Mouse (Mus musculus) embryo, embryonic 11.5 days (tissue): ENCODE measurements around the gene Inka2.
A peak's percentile ranks its signal among the peaks of the same experiment; 100 is the strongest.

Experiments used
- DNase-seq: peaks from one replicate; pipeline ENCODE4 v3.0.0-alpha.2; 2012; ENCODE audit warnings: low read depth, low spot score

Inka2 gene

DNA sequence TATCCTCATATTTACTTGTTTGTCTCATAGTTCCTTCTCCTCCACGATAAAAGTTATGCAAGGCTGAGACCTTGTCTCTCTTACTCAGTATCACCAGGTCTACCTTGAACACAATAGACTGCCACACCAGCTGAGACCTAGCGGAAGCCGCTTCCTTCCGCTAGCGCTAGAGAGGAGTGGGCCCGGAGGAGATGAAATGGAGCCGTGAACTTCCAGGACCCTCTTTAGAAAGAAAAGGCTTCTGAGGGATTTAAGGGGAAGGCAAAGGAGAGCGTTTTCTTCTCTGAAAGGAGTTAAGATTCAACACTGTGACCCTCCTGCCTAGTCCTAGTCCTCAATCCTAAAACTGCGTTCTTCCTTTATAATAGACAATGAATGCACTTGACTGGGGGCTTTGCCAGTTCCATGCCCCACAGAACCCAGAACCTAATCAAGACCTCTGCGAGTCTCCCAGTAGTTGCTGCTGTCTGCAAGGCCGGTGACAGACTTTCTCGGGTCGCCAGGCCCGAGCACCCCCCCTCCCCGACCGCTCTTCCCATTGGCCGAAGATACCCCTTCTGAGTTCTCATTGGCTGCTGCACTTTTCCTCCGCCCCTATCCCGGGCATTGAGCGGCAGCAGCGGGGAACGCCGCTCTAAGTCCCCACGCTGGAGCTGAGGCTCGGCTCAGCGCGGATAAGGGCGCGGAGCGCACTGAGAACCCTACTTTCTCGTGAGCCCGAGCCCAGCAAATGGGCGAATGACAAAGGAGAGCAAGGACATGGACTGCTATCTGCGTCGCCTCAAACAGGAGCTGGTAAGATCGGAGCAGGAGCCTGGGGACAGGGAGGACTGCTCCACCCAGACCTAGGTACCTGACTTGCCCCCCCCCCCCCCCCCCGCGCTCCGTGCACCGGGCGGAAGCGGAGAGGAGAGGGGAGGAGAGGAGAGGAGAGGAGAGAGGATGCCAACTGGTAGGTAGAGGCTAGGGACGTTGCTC, at the start of gene Inka2:
TSS of gene Inka2 (plus strand) at position 569 of the 978 bp plus-strand sequence.
- peak; percentile 78 for DNase-seq

DNA sequence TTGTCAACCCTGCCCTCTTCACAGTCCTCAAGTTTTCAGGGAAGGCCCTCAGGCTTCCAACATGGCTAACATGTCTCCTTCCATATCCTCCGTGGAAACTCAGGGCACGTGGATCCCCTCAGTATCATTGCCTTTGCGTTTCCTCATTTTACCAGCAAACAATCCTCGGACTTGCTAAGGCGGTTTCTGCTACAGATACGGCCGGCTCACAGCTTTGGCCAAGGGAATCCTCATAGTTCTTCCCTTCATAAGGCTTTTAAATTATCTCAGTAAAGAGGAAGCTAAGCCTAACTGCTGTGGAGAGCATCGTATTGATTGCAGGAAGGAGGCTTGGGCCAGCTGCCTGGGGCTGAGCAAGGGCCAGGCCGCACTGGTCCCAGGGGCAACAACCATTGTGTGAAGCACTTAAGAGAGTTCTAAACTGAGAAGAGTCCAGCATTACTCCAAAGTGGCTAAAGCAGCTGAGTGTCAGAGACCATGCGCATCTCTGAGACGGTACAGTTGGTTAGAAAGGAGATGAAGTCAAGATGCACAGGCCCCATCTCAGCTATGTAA, 49.3 kb upstream of the Inka2 start:
- no peak for DNase-seq

DNA sequence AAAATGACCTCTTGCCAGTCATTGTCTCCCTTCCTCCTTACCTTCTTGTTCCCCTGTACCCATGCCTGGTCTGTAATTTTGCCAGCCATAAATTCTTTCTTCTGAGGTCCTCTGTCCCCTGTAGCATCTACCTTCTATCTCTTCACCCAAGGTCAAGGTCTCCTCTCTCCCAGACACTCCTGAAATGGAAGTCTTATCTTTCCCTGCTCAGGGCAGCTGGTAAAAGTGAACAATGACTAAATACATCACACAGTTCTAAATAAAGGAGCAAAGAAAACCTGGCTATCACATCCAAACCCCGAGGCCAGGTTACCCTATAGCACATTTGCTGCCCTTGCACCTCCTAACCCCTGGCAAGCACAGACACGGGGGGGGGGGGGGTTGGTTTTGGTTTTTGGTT, 43.9 kb upstream of the Inka2 start:
- no peak for DNase-seq

DNA sequence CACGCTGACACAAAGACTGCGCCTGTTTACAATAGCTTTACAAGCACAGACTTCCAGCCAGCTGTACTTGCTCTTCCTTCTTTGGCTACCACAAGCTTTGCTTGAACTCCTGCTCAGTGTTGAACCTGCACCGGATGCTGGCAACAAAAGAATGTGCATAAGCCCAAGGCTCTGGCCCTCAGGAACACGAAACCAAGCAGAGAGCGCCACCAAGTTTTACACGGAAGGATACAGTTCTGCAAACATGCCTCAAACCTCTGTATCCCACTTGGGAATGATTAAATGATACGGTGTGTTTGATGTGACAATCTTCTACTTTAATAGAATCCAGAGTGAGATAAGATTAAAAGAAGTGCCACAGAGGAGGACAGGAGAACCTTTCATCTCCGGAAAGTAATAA, 41.4 kb upstream of the Inka2 start:
- no peak for DNase-seq

DNA sequence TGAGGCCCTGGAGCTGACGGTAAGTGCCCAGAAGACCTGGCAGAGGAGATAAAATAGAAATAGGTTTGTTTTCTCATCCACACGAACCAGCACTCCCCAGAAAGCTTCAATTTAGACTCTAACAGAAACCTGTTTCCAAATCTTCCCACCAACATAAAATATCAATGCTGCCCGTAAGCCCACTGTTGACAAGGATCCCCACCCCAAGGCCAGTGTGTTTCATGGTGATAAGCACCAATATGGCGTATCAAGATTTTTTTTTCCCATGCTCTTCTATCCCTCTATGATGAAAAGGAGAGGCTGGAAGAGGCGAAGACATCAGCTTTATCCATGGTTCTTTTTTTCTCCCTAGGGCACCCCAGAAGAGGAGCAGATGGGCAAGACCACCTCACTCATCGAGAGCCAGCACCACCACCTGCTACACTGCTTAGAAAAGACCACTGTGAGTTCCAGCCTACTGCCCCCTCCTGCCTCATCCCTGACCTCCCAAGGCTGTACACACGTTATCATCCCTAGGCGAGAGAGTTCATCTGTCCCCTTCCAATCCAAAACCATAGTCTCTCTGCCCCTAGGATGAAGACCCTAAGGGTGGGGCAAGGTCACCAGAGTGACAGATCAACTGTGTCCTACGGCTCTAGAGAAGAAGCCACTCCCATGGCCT, 39.2 kb upstream of the Inka2 start:
- DNase-seq: no peak

DNA sequence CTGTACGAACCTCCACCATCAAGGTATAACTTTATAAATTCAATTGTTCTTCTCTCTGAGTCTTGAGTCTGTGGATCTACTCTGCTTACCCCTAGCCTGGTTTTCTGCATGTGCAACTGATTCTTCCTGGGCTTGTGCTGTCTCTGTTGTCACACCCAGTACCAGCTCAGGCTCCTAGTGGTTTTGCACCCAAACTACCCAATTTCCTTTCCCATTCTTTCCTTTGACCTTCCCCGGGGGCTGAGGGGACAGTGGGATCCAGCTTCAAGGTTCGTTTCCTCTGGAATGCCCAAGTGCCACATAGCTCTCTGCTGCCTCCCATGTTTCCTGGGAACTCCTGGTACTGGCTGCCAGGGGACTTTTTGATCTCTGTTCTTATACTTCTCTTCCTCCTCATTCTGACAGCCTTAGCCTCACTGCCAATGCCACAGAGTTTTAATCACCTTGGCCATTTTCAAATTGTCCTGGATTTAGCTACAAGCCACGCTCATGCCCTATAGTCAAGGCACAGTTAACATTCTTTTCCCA, 37.3 kb upstream of the Inka2 start:
- DNase-seq: no peak

DNA sequence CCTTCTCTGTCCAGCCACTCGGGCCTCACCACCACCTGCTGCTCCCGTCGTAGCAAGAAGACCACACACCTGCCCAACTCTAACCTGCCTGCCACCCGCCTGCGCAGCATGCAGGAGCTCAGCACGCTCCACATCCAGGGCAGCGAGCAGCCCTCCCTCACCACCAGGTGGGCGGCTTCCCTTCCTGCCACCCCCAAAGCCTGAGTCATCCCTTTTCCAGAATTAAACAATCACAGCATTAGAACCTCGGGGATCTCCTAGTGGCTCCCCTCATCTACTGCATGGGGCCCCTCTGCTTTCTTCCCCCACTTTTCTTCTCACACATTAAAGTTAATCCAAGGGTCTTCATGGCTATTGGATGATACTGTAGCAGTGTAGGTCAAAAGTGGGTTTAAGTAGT, 36.2 kb upstream of the Inka2 start:
- DNase-seq: no peak

DNA sequence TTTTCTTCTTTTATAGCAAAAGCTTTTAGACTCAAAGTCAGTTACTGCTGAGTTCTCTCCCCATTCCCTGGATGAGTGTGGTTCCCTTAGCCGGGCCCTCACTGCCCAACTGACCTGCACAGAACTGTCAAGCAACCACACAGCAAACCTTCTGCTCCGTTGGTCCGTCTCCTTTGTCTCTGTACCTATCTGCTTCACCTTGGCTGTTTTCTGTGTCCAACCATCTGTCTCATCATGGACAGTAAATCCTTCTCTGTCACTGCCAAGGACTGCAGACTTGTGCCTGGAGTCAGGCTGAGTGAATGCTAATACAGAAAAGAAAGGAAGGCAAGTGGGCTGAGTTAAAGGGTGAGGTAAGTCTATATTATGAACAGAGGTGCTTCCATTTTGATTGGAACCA, 34.6 kb upstream of the Inka2 start:
- DNase-seq: no peak

DNA sequence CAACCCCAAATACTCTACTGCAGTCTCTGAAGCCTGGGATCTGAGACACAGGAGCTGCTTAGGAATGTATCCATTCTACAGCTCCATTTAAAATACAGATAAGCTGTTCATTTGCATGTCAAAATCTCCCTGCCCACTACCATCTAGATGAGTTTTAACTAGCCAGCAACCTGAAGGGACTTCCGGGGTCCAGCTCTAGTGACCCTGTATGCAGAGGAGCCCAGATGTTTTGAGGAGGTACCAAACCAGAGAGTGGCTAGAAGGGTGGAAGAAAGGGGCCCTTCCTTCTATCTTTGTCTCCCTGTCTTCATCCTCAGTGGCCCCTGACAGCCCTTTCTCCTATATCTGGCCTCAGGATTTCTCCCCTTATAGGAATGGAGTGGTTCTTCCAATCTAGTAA, 33.6 kb upstream of the Inka2 start:
- DNase-seq: no peak

DNA sequence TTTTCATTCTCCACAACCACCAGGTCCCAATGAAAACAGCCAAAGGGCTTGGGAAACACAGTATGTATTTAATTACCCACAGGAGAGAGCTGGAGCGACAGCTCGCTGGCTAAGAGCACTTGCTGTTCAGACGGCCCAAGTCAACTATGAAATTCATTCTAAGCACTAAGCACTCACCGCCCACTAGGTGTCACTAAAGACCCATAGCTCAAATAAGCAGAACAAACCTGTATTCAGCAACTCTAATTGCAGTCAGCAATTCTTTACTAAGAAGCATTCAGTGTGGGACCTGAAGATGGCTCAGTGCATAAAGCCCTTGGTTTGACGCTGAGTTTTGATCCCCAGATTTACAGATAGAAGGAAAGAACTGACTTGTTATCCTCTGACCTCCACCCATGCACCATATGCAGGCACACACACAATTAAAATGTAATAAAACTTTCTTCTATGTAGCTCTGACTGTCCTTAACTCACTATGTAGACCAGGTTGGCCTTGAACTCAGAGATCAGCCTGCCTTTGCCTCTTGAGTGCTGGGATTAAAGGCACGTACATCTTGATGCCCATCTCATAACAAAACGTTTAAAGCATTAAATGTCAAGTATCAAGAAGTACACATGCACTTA, 29.7 kb upstream of the Inka2 start:
- peak; percentile 71 for DNase-seq

DNA sequence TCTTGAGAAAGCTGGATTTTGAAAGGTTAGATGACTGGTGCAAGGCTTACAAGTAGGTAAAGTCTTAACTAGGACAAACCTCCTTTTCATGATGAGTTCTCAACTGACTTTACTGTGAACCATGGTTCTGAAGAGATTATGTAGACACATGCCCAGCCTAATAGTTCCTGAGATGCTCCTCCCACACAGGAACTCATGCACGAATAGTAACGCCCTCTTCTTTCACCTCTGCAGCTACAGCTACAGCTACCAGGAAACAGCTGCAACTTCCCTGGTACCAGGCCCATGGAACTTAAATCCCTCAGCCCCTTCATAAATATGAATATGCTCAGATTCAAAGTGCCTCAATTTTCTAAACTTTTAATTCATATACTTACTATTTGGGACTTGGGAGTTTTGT, 28.5 kb upstream of the Inka2 start:
- DNase-seq: no peak

DNA sequence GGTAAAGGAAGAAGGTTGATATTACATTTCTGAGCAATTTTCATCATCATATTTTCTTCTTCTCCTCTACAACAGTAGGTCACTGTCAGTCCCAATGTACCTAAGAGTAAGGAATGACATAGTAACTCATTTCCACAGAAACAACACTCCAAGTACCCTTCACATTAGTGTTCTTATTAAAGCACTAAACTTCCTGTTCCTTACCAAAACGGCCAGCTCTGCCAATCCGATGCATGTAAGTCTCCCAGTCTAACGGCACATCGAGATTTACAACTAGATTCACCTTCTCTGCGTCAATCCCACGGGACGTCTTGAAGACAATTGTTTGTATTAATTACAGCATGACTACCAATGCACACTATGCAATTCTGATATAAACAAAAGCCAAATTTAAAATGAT, 24.1 kb upstream of the Inka2 start:
- no peak for DNase-seq

DNA sequence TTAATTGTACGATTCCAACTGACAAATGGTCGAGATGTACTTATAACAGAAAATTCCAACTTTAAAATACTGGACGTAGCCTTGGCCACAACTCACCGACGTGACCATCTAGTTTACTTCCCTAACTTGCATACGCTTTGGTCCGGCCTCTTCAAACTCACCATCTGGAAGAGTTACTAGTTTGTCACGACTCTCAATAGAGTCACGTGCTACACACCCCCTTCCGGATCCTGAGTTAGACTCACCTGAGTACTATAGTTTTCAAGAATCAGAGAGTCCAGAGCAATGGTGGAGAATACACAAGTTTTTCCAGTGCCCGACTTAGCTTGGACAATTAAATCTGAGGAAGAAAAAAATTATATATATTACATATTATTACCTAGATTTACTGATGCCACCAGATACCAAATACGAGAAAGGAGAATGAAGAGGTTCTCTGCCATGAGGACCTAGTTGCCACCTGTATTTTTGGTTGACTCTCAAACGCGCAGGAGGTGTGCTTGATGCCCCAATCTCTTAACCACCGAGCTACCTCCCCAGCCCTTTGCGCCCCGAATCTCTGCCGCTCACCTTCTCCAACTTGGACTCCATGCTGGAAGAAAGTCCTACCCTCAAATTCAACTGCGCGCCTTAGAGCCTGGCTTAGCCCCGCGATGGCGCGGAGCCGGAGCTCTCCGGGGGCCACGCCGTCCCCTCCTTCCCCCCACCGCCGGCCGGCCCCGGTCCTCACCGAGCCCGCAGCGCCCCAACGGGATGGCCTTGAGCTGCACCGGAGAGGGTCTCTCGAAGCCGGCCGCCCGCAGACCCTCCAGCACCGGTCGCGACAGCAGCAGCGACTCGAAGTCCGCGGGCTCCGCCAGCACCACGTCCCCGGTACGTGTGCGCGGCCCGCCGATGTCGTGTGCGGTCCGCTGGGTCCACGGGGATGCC, 17.7 kb upstream of the Inka2 start:
- no peak for DNase-seq

DNA sequence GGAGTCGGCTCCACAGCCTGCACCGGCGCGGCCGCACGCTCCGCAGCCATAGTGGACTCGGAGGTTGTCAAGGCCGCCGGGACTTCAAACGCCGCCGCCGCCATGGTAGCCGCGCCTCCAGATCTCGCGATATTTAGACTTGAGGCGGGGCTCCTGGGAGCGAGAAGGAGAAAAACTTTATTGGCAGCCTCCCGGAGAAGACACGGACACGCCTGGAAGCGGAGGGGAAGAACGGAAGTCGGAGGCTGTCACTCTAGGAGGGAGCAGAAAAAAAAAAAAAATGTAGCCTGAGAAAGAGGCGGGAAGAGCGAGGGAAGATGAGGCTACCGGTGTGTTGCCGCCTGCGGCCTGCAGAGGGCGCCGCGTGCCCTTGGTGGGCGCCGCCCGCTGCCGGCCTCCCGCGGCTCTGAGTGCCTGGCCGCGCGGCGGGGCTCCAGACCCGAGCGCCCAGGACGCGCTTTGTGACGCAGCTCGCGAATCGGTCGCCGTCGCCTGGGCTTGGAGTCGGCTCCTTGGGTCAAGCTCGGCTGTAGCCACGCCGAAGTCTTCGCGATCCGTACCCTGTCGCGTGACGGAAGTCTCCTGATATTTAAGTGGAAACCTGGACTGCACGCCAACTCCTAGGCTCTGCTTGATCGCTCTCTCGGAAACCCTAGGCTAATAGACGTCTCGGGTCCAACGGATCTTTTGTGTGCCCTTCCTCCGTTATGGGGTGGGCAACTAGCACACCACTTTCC, 16.9 kb upstream of the Inka2 start, which contains the start of gene Ddx20:
TSS of gene Ddx20 (minus strand) at position 251 of the 737 bp plus-strand sequence.
- peak; percentile 97 for DNase-seq

DNA sequence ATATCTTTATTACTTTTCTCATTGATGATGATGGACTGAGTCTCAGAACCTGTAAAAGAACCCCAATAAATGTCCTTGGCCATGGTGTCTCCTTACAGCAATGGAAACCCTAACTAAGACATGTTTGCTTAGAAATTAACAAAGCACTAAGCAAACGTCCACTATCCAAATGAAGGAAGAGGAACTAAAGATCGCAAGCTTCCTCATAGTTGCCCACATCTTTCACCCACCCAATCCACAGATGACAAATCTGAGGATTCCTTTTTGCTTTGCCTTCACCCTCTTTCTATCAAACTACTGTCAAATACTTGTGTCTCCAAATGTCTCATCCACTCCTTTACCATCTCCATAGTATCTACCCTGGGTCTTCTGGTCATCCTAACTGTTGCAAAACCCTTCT, 15.9 kb upstream of the Inka2 start:
- DNase-seq: no peak

DNA sequence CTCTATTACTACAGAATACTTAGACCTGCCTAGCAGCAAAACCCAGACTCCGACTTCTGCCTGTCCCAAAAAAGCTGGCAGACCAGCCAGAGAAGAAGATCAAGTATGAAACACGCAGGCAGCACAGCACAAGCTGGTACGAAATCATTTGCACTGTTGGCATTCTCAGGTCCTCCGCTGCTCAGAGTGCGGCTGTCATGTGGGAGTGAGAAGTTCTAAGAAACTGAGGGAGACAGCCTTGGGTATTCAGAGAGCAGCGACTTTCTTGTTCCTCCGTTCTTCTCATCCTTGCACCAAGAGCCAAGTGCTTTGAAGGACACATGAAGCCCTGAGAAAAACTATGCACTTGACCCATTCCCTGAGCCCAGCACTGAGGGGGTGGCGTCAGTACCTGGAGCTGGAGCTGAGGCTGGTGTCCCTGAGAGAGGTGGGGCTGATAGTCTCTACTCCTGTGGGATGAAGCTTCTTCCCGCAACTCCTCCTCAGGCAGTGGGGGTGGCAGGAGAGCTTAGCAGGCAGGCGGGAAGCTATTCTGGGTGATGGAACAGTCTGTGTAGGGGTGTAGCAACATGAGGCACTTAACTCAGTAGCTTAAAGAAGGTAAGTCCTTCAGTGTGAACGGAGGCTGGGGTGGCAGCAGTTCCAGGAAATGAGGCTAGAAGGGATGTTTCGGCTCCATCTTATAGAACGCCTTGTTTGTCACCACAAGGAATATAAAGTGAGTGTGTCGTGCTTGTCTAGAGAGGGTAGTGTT, 10.9 kb upstream of the Inka2 start:
- no peak for DNase-seq

DNA sequence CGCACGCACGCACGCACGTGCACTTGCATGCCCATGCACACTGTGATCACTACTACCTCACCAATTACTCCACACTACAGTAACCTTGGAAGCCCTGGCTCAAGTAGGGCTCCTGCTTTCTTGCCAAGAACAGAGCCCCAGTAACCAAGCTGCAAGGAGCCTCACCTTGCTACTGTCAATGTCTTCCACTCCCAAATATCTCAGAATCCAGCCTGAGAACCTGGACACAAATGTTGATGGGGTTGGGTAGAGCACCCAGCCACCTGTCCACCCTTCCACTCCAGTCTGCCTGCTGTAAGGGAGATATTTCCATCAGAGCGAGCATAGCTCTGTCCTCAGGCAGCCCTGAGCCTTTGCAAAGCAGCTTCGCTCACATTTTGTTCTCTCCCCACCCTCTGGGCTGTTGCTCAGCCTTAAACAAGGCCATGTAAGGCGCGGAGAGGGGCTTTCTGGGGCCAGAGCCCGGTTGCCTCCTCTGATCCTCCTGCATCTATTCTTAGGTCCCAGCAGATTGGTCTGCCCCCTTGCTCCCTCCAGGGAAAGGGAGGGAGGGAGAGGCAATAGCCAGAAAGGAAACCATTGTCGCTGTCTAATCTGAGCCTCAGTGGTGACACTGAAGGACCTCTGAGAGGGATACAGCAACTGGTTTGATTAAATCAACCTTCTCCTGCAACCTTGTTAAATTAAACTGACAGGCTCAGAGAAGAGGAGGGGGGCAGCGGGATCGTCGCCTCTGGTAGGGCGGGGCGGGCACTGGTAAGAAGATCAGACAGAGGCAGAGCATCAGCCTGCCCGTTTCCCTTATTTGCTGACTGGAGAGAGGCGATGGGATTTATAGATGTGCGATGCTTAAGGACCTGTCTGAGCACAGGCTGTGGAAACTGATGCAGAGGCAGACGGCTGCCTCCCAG, 8.7 kb upstream of the Inka2 start:
- DNase-seq: no peak
